Mouse (Mus musculus): ENCODE measurements around the gene Ets1. TPM values are rescaled to one million over a fixed set of nuclear protein-coding genes. Genes with fewer than 3 reads are reported as not detected.

Gene Ets1
- total and polyA plus RNA-seq, 3 experiments, result 10.0 to 23.5 (median 19.8) TPM

GRCm38 (mm10) chr9:32787091-32787490, 151.1 kb downstream of the Ets1 start:
- no peaks in the 10 kb centered on the region for H3K27me3 ChIP-seq (replicated peaks)
- dilution Hi-C loops (cut with MboI; ENCODE audit: extremely low pct_ligation_motif_present, extremely low pct_unique_long_range_greater_than_20kb, low sequenced_read_pairs), result no loop called here
- in situ Hi-C loops (cut with MboI; ENCODE audit: low pct_ligation_motif_present, low pct_unique_long_range_greater_than_20kb, low sequenced_read_pairs), result no loop called here
- H3K79me2 ChIP-seq (replicated peaks; ENCODE audit: control insufficient read depth, extremely low read depth, insufficient read depth, poor library complexity, severe bottlenecking), result no peaks in the 10 kb centered on the region
- no peak for DNase-seq (ENCODE audit: extremely low read depth)
- H3K9me3 ChIP-seq (replicated peaks; ENCODE audit: low read length), result no peaks in the 10 kb centered on the region
- no peaks in the 10 kb centered on the region for H3K36me3 ChIP-seq (replicated peaks in 1 of 2; ENCODE audit: control insufficient read depth in 1 of 2, insufficient read depth in 1 of 2, low read length in 1 of 2)
- H3K4me1 ChIP-seq (ENCODE audit: control insufficient read depth in 1 of 2, insufficient read depth in 2 of 2), result no peaks in the 10 kb centered on the region
- no peak for TF ChIP-seq EP300 (IDR thresholded peaks at IDR 0.05; ENCODE audit: low read length)
- TF ChIP-seq MEF2A (IDR thresholded peaks at IDR 0.05; ENCODE audit: borderline replicate concordance, low read depth, low read length), result no peak
- no peak for TF ChIP-seq NELFE (IDR thresholded peaks at IDR 0.05; ENCODE audit: low read depth, low read length)
- TF ChIP-seq ELF1 (IDR thresholded peaks at IDR 0.05; ENCODE audit: low read depth, low read length), result no peak
- no peak for TF ChIP-seq NRF1 (IDR thresholded peaks at IDR 0.05; ENCODE audit: low read depth, low read length)
- TF ChIP-seq SIN3A (IDR thresholded peaks at IDR 0.05; ENCODE audit: low read length), result no peak
- TF ChIP-seq RAD21 (IDR thresholded peaks at IDR 0.05; ENCODE audit: low read depth, low read length), result no peak
- no peak for TF ChIP-seq UBTF (IDR thresholded peaks at IDR 0.05; ENCODE audit: low read depth, low read length)
- TF ChIP-seq HCFC1 (IDR thresholded peaks at IDR 0.05; ENCODE audit: low read depth, low read length), result no peak
- TF ChIP-seq BHLHE40 (IDR thresholded peaks at IDR 0.05; ENCODE audit: low read depth, low read length), result no peak
- TF ChIP-seq ZC3H11A (IDR thresholded peaks at IDR 0.05; ENCODE audit: low read depth, low read length), result no peak
- TF ChIP-seq MYC (IDR thresholded peaks at IDR 0.05; ENCODE audit: low read depth, low read length), result no peak
- TF ChIP-seq MAFK (IDR thresholded peaks at IDR 0.05; ENCODE audit: insufficient replicate concordance, low read length), result no peak
- TF ChIP-seq USF1 (IDR thresholded peaks at IDR 0.05; ENCODE audit: low read depth, low read length), result no peak
- H3K27ac ChIP-seq (ENCODE audit: insufficient read depth, low read depth), result no peak overlapping the region
- H3K9ac ChIP-seq (ENCODE audit: insufficient read depth, low read depth), result no peak overlapping the region
- no peak overlapping the region for H3K4me3 ChIP-seq (replicated peaks in 1 of 3; ENCODE audit: low read depth in 2 of 3, low read length in 2 of 3, poor library complexity in 1 of 3)
- no peak overlapping the region for H3K4me2 ChIP-seq (ENCODE audit: insufficient read depth, low read depth, poor library complexity, severe bottlenecking)

DNA sequence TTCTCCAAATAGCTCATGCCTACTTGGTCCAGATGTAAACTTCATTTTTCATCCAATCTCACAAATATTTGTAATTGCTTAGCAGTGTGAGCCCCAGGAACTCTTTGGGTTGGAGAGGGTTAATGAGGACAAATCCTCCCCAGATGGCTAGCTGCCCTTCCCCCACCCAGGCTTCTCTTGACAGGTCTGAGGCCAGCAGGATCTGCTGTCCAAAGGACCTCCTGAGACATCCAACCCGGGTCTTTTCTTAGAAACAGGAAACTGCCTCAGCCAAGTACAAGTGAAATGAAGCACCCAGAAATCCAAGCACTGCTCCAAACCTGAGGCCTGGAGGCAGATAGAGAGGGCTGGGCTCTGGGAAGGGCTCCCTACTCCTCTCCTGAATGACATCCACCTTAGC, 151.6 kb downstream of the Ets1 start:
- Histone ChIP-seq H3K4me1 (ENCODE audit: control insufficient read depth in 1 of 2, insufficient read depth in 2 of 2) (no peaks in the 10 kb centered on the region), H3K4me2 (ENCODE audit: insufficient read depth, low read depth, poor library complexity, severe bottlenecking) (no peak overlapping the region), H3K27ac (ENCODE audit: insufficient read depth, low read depth) (no peak overlapping the region), H3K27me3 (replicated peaks) (no peaks in the 10 kb centered on the region), H3K9me3 (replicated peaks; ENCODE audit: low read length) (no peaks in the 10 kb centered on the region), H3K4me3 (replicated peaks in 1 of 3; ENCODE audit: low read depth in 2 of 3, low read length in 2 of 3, poor library complexity in 1 of 3) (no peak overlapping the region), H3K79me2 (replicated peaks; ENCODE audit: control insufficient read depth, extremely low read depth, insufficient read depth, poor library complexity, severe bottlenecking) (no peaks in the 10 kb centered on the region), H3K9ac (ENCODE audit: insufficient read depth, low read depth) (no peak overlapping the region), H3K36me3 (replicated peaks in 1 of 2; ENCODE audit: control insufficient read depth in 1 of 2, insufficient read depth in 1 of 2, low read length in 1 of 2) (no peaks in the 10 kb centered on the region)
- dilution Hi-C loops (cut with MboI; ENCODE audit: extremely low pct_ligation_motif_present, extremely low pct_unique_long_range_greater_than_20kb, low sequenced_read_pairs) (no loop called here), in situ Hi-C loops (cut with MboI; ENCODE audit: low pct_ligation_motif_present, low pct_unique_long_range_greater_than_20kb, low sequenced_read_pairs) (no loop called here)
- TF ChIP-seq CHD1 (IDR thresholded peaks at IDR 0.05; ENCODE audit: low read depth, low read length) (no peak), ZNF384 (IDR thresholded peaks at IDR 0.05; ENCODE audit: low read depth, low read length) (no peak), GABPA (IDR thresholded peaks at IDR 0.05; ENCODE audit: insufficient replicate concordance, low read depth, low read length) (no peak), USF2 (conservative IDR thresholded peaks at IDR 0.05; ENCODE audit: low read depth, low read length) (no peak), RAD21 (IDR thresholded peaks at IDR 0.05; ENCODE audit: low read depth, low read length) (no peak), IRF4 (IDR thresholded peaks at IDR 0.05; ENCODE audit: low read depth, low read length) (no peak), JUN (IDR thresholded peaks at IDR 0.05; ENCODE audit: insufficient read depth, low read depth, low read length) (no peak), POLR2A (IDR thresholded peaks at IDR 0.05; ENCODE audit: low read depth, low read length) (no peak)
- DNase-seq (ENCODE audit: extremely low read depth), result no peak

Data from CH12.LX (cell line).